Mouse (Mus musculus) lung, adult 2 months (tissue): Measurements from ENCODE around the gene Tcfl5. TPM values are rescaled to one million over a fixed set of nuclear protein-coding genes. Genes with fewer than 3 reads are reported as not detected.
A peak's percentile ranks its signal among the peaks of the same experiment; 100 is the strongest.

Experiments
- DNase-seq: peaks from one replicate; pipeline ENCODE4 v3.0.0; 2022
- H3K4me1 ChIP-seq: fragments of 200-500 bp; 2 replicates; pipeline ENCODE4 v1.6.1; 2011; ENCODE audit warnings: low read length; ENCODE audit not compliant: control insufficient read depth, insufficient read depth
- H3K4me3 ChIP-seq: fragments of 200-500 bp; replicated peaks from 2 replicates; pipeline ENCODE3; 2011; ENCODE audit warnings: low read depth, mild to moderate bottlenecking, control low read depth, low read length; ENCODE audit errors: extremely low read depth
- CTCF ChIP-seq: fragments of 200-500 bp; IDR thresholded peaks from 2 replicates; pipeline ENCODE4 v1.5.1; 2011; ENCODE audit warnings: mild to moderate bottlenecking, low read length, control low read depth; ENCODE audit not compliant: insufficient read depth
- POLR2A ChIP-seq: fragments of 200-500 bp; IDR thresholded peaks from 2 replicates; pipeline ENCODE4 v1.6.1; 2011; ENCODE audit warnings: low read depth, mild to moderate bottlenecking, control low read depth, low read length, borderline replicate concordance; ENCODE audit errors: extremely low read depth
- WGBS: fragments of 180-500 bp; shearing (Covaris S2); methylation state at CpG from one replicate; pipeline ENCODE4 v1.1.7; 2018; 5-methylcytosine and 5-hydroxymethylcytosine counted together
- polyA plus RNA-seq: library from polyadenylated mRNA; depleted of rRNA; stranded (reverse); fragments of >200 nt; gene quantifications from 2 replicates; pipeline ENCODE4 v1.2.3, GENCODE M21; 2012

The Tcfl5 gene
- polyA plus RNA-seq, 1 experiment: 0.05 TPM

DNA sequence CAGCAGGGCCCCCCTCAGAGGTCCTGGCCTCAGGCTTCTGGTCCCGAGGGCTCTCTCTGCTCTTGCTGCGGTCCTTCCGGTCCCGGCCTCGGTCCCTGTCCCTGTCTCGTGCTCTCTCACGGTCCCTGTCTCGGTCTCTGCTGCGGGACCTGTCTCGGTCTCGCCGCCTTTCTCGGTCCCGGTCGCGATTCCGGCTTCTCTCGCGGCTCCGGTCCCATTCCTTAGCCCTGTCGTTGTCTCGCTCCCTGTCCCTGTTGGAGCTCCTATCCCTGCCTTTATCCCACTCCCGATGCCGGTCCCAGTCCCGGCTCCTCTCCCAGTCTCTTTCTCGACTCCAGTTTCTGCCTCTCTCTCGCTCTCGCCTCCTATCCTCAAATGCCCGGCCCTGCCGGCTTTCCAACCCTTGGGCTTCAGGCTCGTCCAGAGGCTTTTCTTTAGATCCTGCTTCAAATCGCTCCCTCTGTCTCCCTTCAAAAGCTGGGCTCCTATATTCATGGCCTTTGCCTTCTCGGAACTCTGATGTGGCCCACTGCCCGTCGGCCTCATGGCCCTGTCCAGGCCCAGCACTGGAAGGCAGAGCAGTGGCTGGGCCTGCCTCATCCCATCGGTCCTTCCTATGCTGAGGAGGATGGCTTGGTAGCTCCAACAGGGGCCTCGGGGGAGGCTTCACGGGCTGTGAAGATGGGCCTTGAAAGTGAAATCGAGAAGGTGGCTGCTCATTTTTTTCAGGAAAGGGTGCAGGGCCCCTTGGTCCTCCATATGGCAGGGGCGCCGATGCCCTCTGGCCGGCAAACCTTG is 17.0 kb upstream of the Tcfl5 start:
- no peak for TF ChIP-seq CTCF
- no peak for TF ChIP-seq POLR2A
- DNase-seq: no peak
- H3K4me3 ChIP-seq: no peak overlapping the region
- 42% methylated on average over 42 of the region's 42 CpGs for WGBS
- H3K4me1 ChIP-seq: no peaks in the 10 kb centered on the region

GRCm38 (mm10) chr2:180658381-180658780 is 15.9 kb upstream of the Tcfl5 start:
- Histone ChIP-seq H3K4me1 (no peaks in the 10 kb centered on the region), H3K4me3 (no peak overlapping the region)
- WGBS: 90% methylated on average over 5 of the region's 5 CpGs
- TF ChIP-seq CTCF (no peak), POLR2A (no peak)
- no peak for DNase-seq

GRCm38 (mm10) chr2:180657394-180658013 is 15.0 kb upstream of the Tcfl5 start:
- H3K4me3 ChIP-seq: no peak overlapping the region
- peak; percentile 53 for DNase-seq
- H3K4me1 ChIP-seq: no peaks in the 10 kb centered on the region
- TF ChIP-seq POLR2A (no peak), CTCF (peak; percentile 81)
- 73% methylated on average over 4 of the region's 4 CpGs for WGBS

DNA sequence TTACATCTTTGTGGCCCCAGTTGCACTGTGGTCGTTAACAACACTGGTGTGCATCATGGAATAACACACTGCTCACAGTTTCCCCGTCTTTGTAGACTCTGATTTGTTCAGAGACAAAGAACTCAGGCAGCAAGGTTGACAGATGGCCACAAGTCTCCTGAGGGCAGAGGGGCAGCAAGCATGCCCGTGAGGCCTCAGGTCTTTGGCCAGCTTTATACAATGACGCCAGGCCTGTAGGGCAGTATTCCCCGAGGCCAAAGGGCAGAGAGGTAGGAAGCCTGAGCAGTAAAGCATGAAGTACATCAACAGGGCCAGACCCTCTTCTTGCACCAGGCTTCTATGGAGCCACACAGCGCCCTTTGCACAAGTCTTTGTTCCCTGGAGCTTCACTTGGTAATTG is 12.6 kb upstream of the Tcfl5 start:
- WGBS: 61% methylated on average over 6 of the region's 6 CpGs
- H3K4me3 ChIP-seq: no peak overlapping the region
- DNase-seq: no peak
- TF ChIP-seq CTCF (no peak), POLR2A (no peak)
- H3K4me1 ChIP-seq: no peaks in the 10 kb centered on the region

- no peak for DNase-seq
- 79% methylated on average over 7 of the region's 7 CpGs for WGBS
- Histone ChIP-seq H3K4me1 (no peaks in the 10 kb centered on the region), H3K4me3 (no peak overlapping the region)
- TF ChIP-seq CTCF (no peak), POLR2A (no peak)
These were observed 12.2 kb upstream of the Tcfl5 start for GRCm38 (mm10) chr2:180654666-180655065.

- Histone ChIP-seq H3K4me3 (no peak overlapping the region), H3K4me1 (no peaks in the 10 kb centered on the region)
- DNase-seq: no peak
- no peak for TF ChIP-seq POLR2A
- TF ChIP-seq CTCF: no peak
These were observed 4.3 kb upstream of the Tcfl5 start for GRCm38 (mm10) chr2:180646841-180647240.

DNA sequence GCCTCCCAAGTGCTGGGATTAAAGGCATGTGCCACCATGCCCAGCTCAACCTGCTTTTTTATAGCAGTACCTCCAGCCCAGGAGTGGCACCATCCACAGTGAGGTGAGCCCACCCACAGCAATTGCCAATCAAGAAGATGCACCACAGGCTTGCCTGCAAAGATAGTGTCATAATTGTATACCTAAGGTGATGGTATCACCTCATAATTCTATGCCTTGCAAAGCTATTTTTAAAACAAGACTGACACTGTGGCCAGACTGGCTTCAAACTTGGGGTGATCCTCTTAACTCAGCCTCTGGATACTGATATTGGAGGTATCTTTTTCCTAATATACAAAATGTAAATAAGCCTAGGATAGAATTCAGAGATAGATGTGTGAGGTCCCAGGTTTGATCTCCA is 1.1 kb upstream of the Tcfl5 start:
- Histone ChIP-seq H3K4me3 (no peak overlapping the region), H3K4me1 (no peaks in the 10 kb centered on the region)
- TF ChIP-seq POLR2A (no peak), CTCF (no peak)
- no peak for DNase-seq

DNA sequence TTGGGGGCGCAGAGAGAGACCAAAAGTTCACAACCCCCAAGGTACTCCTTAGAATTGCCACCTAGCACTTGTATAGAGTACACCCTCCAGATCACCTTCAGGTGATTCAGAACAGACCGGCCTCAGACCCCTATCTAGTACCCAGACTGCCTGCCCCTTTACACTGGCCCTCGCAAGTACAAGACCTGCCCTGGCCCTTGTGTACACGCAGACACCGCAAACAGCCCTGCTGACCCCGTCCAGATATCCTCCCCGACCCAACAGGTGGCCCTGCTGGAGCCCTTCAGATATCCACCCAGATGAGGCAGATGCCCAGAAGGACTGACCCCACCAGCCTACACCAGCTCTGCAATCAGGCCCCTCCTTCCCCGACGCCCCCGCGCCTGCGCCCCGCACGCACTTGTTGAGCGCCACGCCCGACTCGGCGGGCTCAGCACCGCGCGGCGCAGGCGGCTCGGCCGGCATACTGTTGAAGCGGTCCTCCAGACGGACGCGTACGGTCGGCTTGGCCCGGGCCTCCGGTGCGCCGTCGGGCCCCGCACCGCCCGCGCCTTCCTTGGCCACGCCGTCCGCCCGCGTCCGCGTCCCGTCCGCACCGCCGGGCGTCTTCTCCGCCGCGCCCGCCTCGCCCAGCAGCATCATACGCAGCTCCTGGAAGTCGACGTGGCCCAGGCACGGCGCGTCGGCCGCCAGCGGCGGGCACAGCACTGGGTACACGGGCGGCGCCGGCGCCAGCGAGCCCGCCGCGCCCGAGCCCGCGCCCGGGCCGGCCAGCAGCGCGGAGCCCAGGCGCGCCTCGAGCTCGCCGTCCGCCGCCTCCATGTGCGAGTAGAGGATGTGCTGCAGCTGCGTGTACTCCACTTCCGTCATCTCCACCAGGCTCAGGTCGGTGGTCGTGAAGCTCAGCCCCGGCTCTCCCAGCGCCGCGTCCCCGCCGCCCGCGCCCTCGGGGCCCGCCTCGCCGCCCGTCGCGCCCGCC is 643 bp downstream of the Tcfl5 start:
- Histone ChIP-seq H3K4me1 (no peaks in the 10 kb centered on the region), H3K4me3 (no peak overlapping the region)
- TF ChIP-seq CTCF: no peak
- no peak for TF ChIP-seq POLR2A
- DNase-seq: no peak
- WGBS: 7% methylated on average over 112 of the region's 112 CpGs

DNA sequence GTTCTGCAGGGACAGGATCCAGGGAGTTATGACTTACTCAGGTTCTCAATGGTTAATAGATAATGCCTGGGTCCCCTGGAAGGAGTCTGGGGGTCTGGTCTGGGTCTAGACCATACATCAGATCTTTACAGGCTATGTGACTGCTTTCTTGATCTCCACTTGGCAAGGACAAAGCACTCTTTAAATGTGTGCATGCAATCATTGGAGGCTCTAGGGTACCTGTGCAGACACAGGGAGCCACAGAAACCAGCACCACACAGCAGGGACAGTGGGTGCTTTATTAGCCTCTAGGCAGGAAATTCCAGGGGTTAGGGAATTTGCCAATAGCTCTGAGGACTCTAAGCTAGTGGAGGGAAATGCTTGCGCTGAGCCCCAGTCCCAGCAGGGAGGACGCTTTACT is 30.6 kb downstream of the Tcfl5 start:
- Histone ChIP-seq H3K4me3 (no peak overlapping the region), H3K4me1 (no peaks in the 10 kb centered on the region)
- TF ChIP-seq POLR2A (no peak), CTCF (no peak)
- WGBS: 68% methylated on average over 2 of the region's 2 CpGs
- DNase-seq: no peak
